In genomic region chr2:155320596-155320995, GRCm38 (mm10) we compare ENCODE assay signal across 13 mouse cellular contexts. TPM values are rescaled to one million over a fixed set of nuclear protein-coding genes. Genes with fewer than 3 reads are reported as not detected.
DNase-seq lines count a peak whose midpoint lies in the region; ATAC-seq and TF ChIP-seq lines count a peak whose summit lies in the region.
"Had no signal": no experiment of that assay in that cellular context is flagged by ENCODE, and none has a peak within 500 bp of the region (broad histone marks: within the 10 kb centered on the region; RNA-seq: fewer than 3 reads in every experiment).

No protein-coding gene starts in this region.

- no peak overlapping the region for H3K4me2 ChIP-seq in liver, postnatal 0 days (ENCODE audit: low read depth, low read length)
- H3K4me2 ChIP-seq in liver, embryonic 12.5 days, result no peak overlapping the region
- H3K4me2 ChIP-seq: embryonic facial prominence, embryonic 12.5 days; liver, embryonic 15.5 days; midbrain, embryonic 11.5 days had no signal

- H3K4me1 ChIP-seq in liver, postnatal 0 days (ENCODE audit: insufficient read depth), result peaks cover 5% of the 10 kb centered on the region
- no peaks in the 10 kb centered on the region for H3K4me1 ChIP-seq in liver, embryonic 12.5 days
- H3K4me1 ChIP-seq in heart, adult 2 months (ENCODE audit: control insufficient read depth, insufficient read depth, low read length), result peaks cover 7% of the 10 kb centered on the region
- H3K4me1 ChIP-seq: embryonic facial prominence, embryonic 12.5 days had no signal

- no peak for TF ChIP-seq CTCF in liver, postnatal 0 days (IDR thresholded peaks at IDR 0.05; ENCODE audit: low read depth)
- TF ChIP-seq CTCF in heart, adult 2 months (IDR thresholded peaks at IDR 0.05), result no peak

- peak; percentile 94 for ATAC-seq in liver, postnatal 0 days
- no peak for ATAC-seq in liver, embryonic 12.5 days
- ATAC-seq: forebrain, embryonic 16.5 days had no signal

- H3K9ac ChIP-seq in liver, postnatal 0 days (replicated peaks), result no peak overlapping the region
- H3K9ac ChIP-seq in liver, embryonic 12.5 days, result no peak overlapping the region
- no peak overlapping the region for H3K9ac ChIP-seq in heart, adult 2 months (ENCODE audit: low read depth, low read length)
- H3K9ac ChIP-seq: embryonic facial prominence, embryonic 12.5 days; liver, embryonic 15.5 days had no signal

- no peak for TF ChIP-seq POLR2A in heart, adult 2 months (IDR thresholded peaks at IDR 0.05; ENCODE audit: insufficient read depth, low read depth, low read length)

- TF ChIP-seq EP300 in liver, postnatal 0 days (IDR thresholded peaks at IDR 0.05; ENCODE audit: low read depth), result no peak
- 0 out of 2 replicates have a peak, but pooled peaks have one; percentile 11 for TF ChIP-seq EP300 in heart, adult 2 months (IDR thresholded peaks at IDR 0.05; ENCODE audit: insufficient read depth, low read depth, low read length)

- no peaks in the 10 kb centered on the region for H3K9me3 ChIP-seq in liver, postnatal 0 days (ENCODE audit: low read length)
- no peaks in the 10 kb centered on the region for H3K9me3 ChIP-seq in liver, embryonic 12.5 days (replicated peaks)
- H3K9me3 ChIP-seq: embryonic facial prominence, embryonic 12.5 days; liver, embryonic 15.5 days had no signal

- H3K27ac ChIP-seq in liver, postnatal 0 days (ENCODE audit: low read depth), result no peak overlapping the region
- no peak overlapping the region for H3K27ac ChIP-seq in liver, embryonic 12.5 days
- H3K27ac ChIP-seq in heart, adult 2 months, result no peak overlapping the region
- H3K27ac ChIP-seq: embryonic facial prominence, embryonic 12.5 days; kidney, postnatal 0 days; liver, embryonic 15.5 days had no signal

- no peaks in the 10 kb centered on the region for H3K27me3 ChIP-seq in liver, postnatal 0 days (ENCODE audit: insufficient read depth, low read length)
- H3K27me3 ChIP-seq in liver, embryonic 12.5 days (replicated peaks), result no peaks in the 10 kb centered on the region
- H3K27me3 ChIP-seq in heart, adult 2 months (ENCODE audit: control insufficient read depth, insufficient read depth, low read length), result no peaks in the 10 kb centered on the region
- H3K27me3 ChIP-seq: embryonic facial prominence, embryonic 12.5 days; liver, embryonic 15.5 days had no signal

- WGBS in liver, postnatal 0 days (ENCODE audit: insufficient replicate concordance), result 49% methylated on average over 5 of the region's 5 CpGs
- WGBS in liver, embryonic 12.5 days (ENCODE audit: insufficient replicate concordance), result 66% methylated on average over 5 of the region's 5 CpGs
- WGBS in heart, adult 2 months, result 24% methylated on average over 5 of the region's 5 CpGs

- intact Hi-C loops in heart, adult 2 months (cut with DNase I), result no loop called here
- intact Hi-C loops in left cerebral cortex, postnatal 25 days (cut with DNase I), result no loop called here

- no peaks in the 10 kb centered on the region for H3K79me2 ChIP-seq in heart, adult 2 months (replicated peaks; ENCODE audit: control insufficient read depth, insufficient read depth, low read length)

- H3K36me3 ChIP-seq in liver, postnatal 0 days (replicated peaks; ENCODE audit: insufficient read depth, low read length), result 0 out of 2 replicates have a peak, but pooled peaks cover 2% of the 10 kb centered on the region
- H3K36me3 ChIP-seq in liver, embryonic 12.5 days, result peaks cover 12% of the 10 kb centered on the region
- H3K36me3 ChIP-seq in heart, adult 2 months (ENCODE audit: control insufficient read depth, insufficient read depth, low read length), result peaks cover 4% of the 10 kb centered on the region

- DNase-seq in liver, postnatal 0 days, result peak; percentile 51
- peak; percentile 48 for DNase-seq in adrenal gland, postnatal 25 days
- peak; percentile 54 for DNase-seq in heart, adult 2 months
- peak; percentile 22 for DNase-seq in ovary, postnatal 14 days (ENCODE audit: low spot score)
- no peak for DNase-seq in frontal cortex, postnatal 25 days (ENCODE audit: low spot score in 2 of 2)
- DNase-seq in left cerebral cortex, postnatal 25 days (ENCODE audit: low spot score in 2 of 2), result no peak
- DNase-seq: right cerebral cortex, adult 18-20 months had no signal

- H3K4me3 ChIP-seq in liver, postnatal 0 days (ENCODE audit: low read depth, low read length), result no peak overlapping the region
- H3K4me3 ChIP-seq in liver, embryonic 12.5 days, result no peak overlapping the region
- no peak overlapping the region for H3K4me3 ChIP-seq in heart, adult 2 months
- H3K4me3 ChIP-seq: embryonic facial prominence, embryonic 12.5 days; liver, embryonic 15.5 days had no signal

RNA-seq across cellular contexts. Expression of gene Pigu, which starts 36.6 kb away (rescaled TPM):
- 15.3 and 15.9 TPM in 2 replicates for polyA plus RNA-seq in liver, postnatal 0 days (2015; fragmentation: Nextera tagmentation; extraction: Ambion mirVana)
- polyA plus RNA-seq in liver, embryonic 12.5 days (2016; fragmentation: Nextera tagmentation; extraction: Ambion mirVana), result 29.0 and 29.5 TPM in 2 replicates
- 40.9 and 46.2 TPM in 2 replicates for total RNA-seq in adrenal gland, postnatal 25 days (2021)
- 10 to 100 TPM; 26.2 to 26.6 TPM for total RNA-seq in heart, adult 2 months (2021)
- polyA plus RNA-seq in heart, adult 2 months (2012; rRNA removed), result 44.8 and 73.8 TPM in 2 replicates
- 10 to 100 TPM; 29.1 to 29.5 TPM for total RNA-seq in left cerebral cortex, postnatal 25 days (2021)

RNA-seq across cellular contexts. Expression of gene Map1lc3a, which starts 44.5 kb away (rescaled TPM):
- 68.0 and 83.2 TPM in 2 replicates for polyA plus RNA-seq in liver, postnatal 0 days (2015; fragmentation: Nextera tagmentation; extraction: Ambion mirVana)
- polyA plus RNA-seq in liver, embryonic 12.5 days (2016; fragmentation: Nextera tagmentation; extraction: Ambion mirVana), result 27.4 and 28.9 TPM in 2 replicates
- 818 and 895 TPM in 2 replicates for total RNA-seq in adrenal gland, postnatal 25 days (2021)
- 100 to 1,000 TPM; 713 to 821 TPM for total RNA-seq in heart, adult 2 months (2021)
- polyA plus RNA-seq in heart, adult 2 months (2012; rRNA removed), result 933 and 1,030 TPM in 2 replicates
- total RNA-seq in left cerebral cortex, postnatal 25 days (2021), result 100 to 1,000 TPM; 346 to 373 TPM

Comparison
In these comparisons a context has a peak if more than half of its experiments do, and no peak if none do; other contexts are left out.
1. DNase-seq: peak in liver, postnatal 0 days (single experiment), adrenal gland, postnatal 25 days (single experiment), heart, adult 2 months (2 of 2) and ovary, postnatal 14 days (single experiment); none in frontal cortex, postnatal 25 days (0 of 2) and left cerebral cortex, postnatal 25 days (0 of 2).